Mouse (Mus musculus): ENCODE measurements around the gene Fbln1. TPM values are rescaled to one million over a fixed set of nuclear protein-coding genes. Genes with fewer than 3 reads are reported as not detected.

Gene Fbln1
- polyA plus RNA-seq, 1 experiment from 2014 or later, result 147 TPM

- Histone ChIP-seq H3K36me3 (ENCODE audit: control insufficient read depth, insufficient read depth, low read length) (peaks cover 26% of the 10 kb centered on the region), H3K9me3 (ENCODE audit: control insufficient read depth, low read length) (peaks cover 9% of the 10 kb centered on the region), H3K27me3 (ENCODE audit: control insufficient read depth, insufficient read depth, low read length) (no peaks in the 10 kb centered on the region), H3K27ac (ENCODE audit: low read depth, low read length) (no peak overlapping the region), H3K4me3 (ENCODE audit: low read depth, low read length) (no peak overlapping the region), H3K9ac (ENCODE audit: low read length) (no peak overlapping the region), H3K4me1 (replicated peaks; ENCODE audit: control insufficient read depth, insufficient read depth, low read length) (peaks cover 16% of the 10 kb centered on the region), H3K4me2 (ENCODE audit: low read depth, low read length, severe bottlenecking) (no peak overlapping the region)
- ATAC-seq (replicated peaks; ENCODE audit: low FRiP score) (no peak), DNase-seq (ENCODE audit: low spot score) (no peak)
- 90% methylated on average over 12 of the region's 12 CpGs for WGBS
Measured at GRCm38 (mm10) chr15:85210686-85211085, 4.9 kb downstream of the Fbln1 start.

DNA sequence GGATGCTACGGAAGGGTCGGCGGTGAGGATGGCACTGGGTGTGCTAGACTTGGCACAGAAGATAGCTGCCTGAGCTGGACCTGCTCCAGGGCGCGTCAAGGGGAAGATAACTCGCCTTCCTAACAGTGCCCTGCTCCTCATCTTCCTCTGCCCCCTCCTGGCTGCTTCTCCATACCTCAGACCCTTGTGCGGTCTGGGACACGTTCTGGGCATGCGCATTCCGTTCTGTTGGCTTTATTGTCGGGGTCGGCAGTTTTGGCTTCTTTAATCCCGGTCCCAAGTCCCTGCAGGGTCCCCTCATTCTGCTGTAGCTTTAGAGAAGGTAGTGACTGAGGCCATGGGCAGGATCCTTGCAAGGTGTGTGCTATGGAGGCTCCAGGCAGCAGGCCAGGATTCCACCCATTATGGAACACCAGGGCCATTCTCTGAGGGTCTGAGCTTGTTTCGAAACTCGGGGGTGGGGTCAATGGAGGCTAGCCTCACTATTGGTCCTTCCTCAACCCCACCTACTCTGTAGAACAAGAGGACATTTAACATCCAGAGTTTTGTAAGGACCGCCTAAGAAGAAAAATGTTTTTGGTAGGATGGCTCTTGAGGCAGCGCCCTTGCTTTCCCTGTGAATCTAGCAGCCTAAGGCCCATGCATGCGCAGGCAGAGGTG, 5.5 kb downstream of the Fbln1 start:
- DNase-seq (ENCODE audit: low spot score) (no peak), ATAC-seq (replicated peaks; ENCODE audit: low FRiP score) (no peak)
- Histone ChIP-seq H3K27me3 (ENCODE audit: control insufficient read depth, insufficient read depth, low read length) (no peaks in the 10 kb centered on the region), H3K9ac (ENCODE audit: low read length) (no peak overlapping the region), H3K27ac (ENCODE audit: low read depth, low read length) (no peak overlapping the region), H3K36me3 (ENCODE audit: control insufficient read depth, insufficient read depth, low read length) (peaks cover 31% of the 10 kb centered on the region), H3K4me3 (ENCODE audit: low read depth, low read length) (no peak overlapping the region), H3K4me2 (ENCODE audit: low read depth, low read length, severe bottlenecking) (no peak overlapping the region), H3K9me3 (ENCODE audit: control insufficient read depth, low read length) (peaks cover 14% of the 10 kb centered on the region), H3K4me1 (replicated peaks; ENCODE audit: control insufficient read depth, insufficient read depth, low read length) (peaks cover 16% of the 10 kb centered on the region)
- 98% methylated on average over 18 of the region's 18 CpGs for WGBS

GRCm38 (mm10) chr15:85216069-85216813, 10.5 kb downstream of the Fbln1 start:
- Histone ChIP-seq H3K9ac (ENCODE audit: low read length) (no peak overlapping the region), H3K4me2 (ENCODE audit: low read depth, low read length, severe bottlenecking) (no peak overlapping the region), H3K27ac (ENCODE audit: low read depth, low read length) (no peak overlapping the region), H3K27me3 (ENCODE audit: control insufficient read depth, insufficient read depth, low read length) (no peaks in the 10 kb centered on the region), H3K9me3 (ENCODE audit: control insufficient read depth, low read length) (peaks cover 9% of the 10 kb centered on the region), H3K36me3 (ENCODE audit: control insufficient read depth, insufficient read depth, low read length) (peaks cover 22% of the 10 kb centered on the region), H3K4me3 (ENCODE audit: low read depth, low read length) (no peak overlapping the region), H3K4me1 (replicated peaks; ENCODE audit: control insufficient read depth, insufficient read depth, low read length) (no peaks in the 10 kb centered on the region)
- no peak for ATAC-seq (replicated peaks; ENCODE audit: low FRiP score)
- no peak for DNase-seq (ENCODE audit: low spot score)
- WGBS, result 96% methylated on average over 7 of the region's 7 CpGs

GRCm38 (mm10) chr15:85218617-85219265, 13.0 kb downstream of the Fbln1 start:
- Histone ChIP-seq H3K4me2 (ENCODE audit: low read depth, low read length, severe bottlenecking) (no peak overlapping the region), H3K36me3 (ENCODE audit: control insufficient read depth, insufficient read depth, low read length) (peaks cover 13% of the 10 kb centered on the region)
- WGBS, result 85% methylated on average over 5 of the region's 5 CpGs

GRCm38 (mm10) chr15:85220371-85220770, 14.6 kb downstream of the Fbln1 start:
- Histone ChIP-seq H3K27ac (ENCODE audit: low read depth, low read length) (no peak overlapping the region), H3K27me3 (ENCODE audit: control insufficient read depth, insufficient read depth, low read length) (no peaks in the 10 kb centered on the region), H3K36me3 (ENCODE audit: control insufficient read depth, insufficient read depth, low read length) (peaks cover 13% of the 10 kb centered on the region), H3K4me2 (ENCODE audit: low read depth, low read length, severe bottlenecking) (no peak overlapping the region), H3K4me1 (replicated peaks; ENCODE audit: control insufficient read depth, insufficient read depth, low read length) (no peaks in the 10 kb centered on the region), H3K4me3 (ENCODE audit: low read depth, low read length) (no peak overlapping the region), H3K9ac (ENCODE audit: low read length) (no peak overlapping the region), H3K9me3 (ENCODE audit: control insufficient read depth, low read length) (peaks cover 6% of the 10 kb centered on the region; the same call in 1 of the 2 replicates)
- ATAC-seq (replicated peaks; ENCODE audit: low FRiP score) (no peak), DNase-seq (ENCODE audit: low spot score) (no peak)
- WGBS, result 94% methylated on average over 6 of the region's 6 CpGs

More at GRCm38 (mm10) chr15:85218617-85219265, 13.0 kb downstream of the Fbln1 start:
- DNase-seq (ENCODE audit: low spot score), result no peak
- ATAC-seq (replicated peaks; ENCODE audit: low FRiP score), result no peak
- Histone ChIP-seq H3K27me3 (ENCODE audit: control insufficient read depth, insufficient read depth, low read length) (no peaks in the 10 kb centered on the region), H3K4me1 (replicated peaks; ENCODE audit: control insufficient read depth, insufficient read depth, low read length) (no peaks in the 10 kb centered on the region), H3K27ac (ENCODE audit: low read depth, low read length) (no peak overlapping the region), H3K4me3 (ENCODE audit: low read depth, low read length) (no peak overlapping the region), H3K9me3 (ENCODE audit: control insufficient read depth, low read length) (peaks cover 9% of the 10 kb centered on the region), H3K9ac (ENCODE audit: low read length) (no peak overlapping the region)

DNA sequence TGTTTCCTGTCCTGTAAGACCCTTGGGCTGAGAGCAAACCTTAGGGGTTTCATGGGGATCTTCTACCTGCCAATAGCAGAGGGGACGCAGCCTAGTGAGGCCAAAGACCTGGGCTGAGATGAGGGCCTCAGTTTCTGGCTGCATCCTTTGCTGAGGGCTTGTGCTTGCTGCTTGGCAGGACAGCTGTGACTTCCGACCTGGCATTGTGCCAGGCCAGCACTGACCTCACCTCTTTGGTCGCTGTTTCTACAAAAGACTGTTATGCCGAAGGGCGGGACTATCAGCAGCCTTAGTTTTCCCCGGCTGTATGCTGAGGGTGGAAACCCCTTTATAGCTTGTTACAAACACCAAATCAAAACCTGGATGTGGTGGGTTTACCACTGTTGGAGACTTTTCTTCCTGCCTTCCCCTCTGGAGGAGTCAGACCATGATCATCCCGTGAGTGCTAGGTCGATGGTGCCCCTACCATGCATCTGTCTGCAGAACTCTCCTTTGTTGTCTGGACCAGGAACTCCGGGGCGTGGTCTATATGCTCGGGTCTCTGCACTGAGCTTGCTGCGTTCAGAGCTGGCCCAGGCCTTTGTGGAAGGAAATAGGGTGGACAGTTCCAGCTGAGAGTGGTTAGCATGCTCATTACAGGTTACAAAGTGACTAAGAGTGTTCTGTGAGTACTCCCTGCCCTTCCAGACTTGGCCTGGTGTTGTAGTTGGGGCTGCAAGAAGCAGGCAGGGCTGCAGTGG, 15.5 kb downstream of the Fbln1 start:
- Histone ChIP-seq H3K4me3 (ENCODE audit: low read depth, low read length) (no peak overlapping the region), H3K27me3 (ENCODE audit: control insufficient read depth, insufficient read depth, low read length) (no peaks in the 10 kb centered on the region), H3K4me1 (replicated peaks; ENCODE audit: control insufficient read depth, insufficient read depth, low read length) (no peaks in the 10 kb centered on the region), H3K9ac (ENCODE audit: low read length) (no peak overlapping the region), H3K4me2 (ENCODE audit: low read depth, low read length, severe bottlenecking) (no peak overlapping the region), H3K36me3 (ENCODE audit: control insufficient read depth, insufficient read depth, low read length) (peaks cover 8% of the 10 kb centered on the region; the same call in 1 of the 2 replicates), H3K9me3 (ENCODE audit: control insufficient read depth, low read length) (no peaks in the 10 kb centered on the region), H3K27ac (ENCODE audit: low read depth, low read length) (no peak overlapping the region)
- DNase-seq (ENCODE audit: low spot score), result no peak
- 80% methylated on average over 12 of the region's 12 CpGs for WGBS
- no peak for ATAC-seq (replicated peaks; ENCODE audit: low FRiP score)

GRCm38 (mm10) chr15:85225693-85226092, 19.9 kb downstream of the Fbln1 start:
- Histone ChIP-seq H3K4me2 (ENCODE audit: low read depth, low read length, severe bottlenecking) (no peak overlapping the region), H3K4me1 (replicated peaks; ENCODE audit: control insufficient read depth, insufficient read depth, low read length) (no peaks in the 10 kb centered on the region), H3K27ac (ENCODE audit: low read depth, low read length) (no peak overlapping the region), H3K9me3 (ENCODE audit: control insufficient read depth, low read length) (no peaks in the 10 kb centered on the region), H3K4me3 (ENCODE audit: low read depth, low read length) (no peak overlapping the region), H3K27me3 (ENCODE audit: control insufficient read depth, insufficient read depth, low read length) (no peaks in the 10 kb centered on the region), H3K36me3 (ENCODE audit: control insufficient read depth, insufficient read depth, low read length) (peaks cover 8% of the 10 kb centered on the region; the same call in 1 of the 2 replicates), H3K9ac (ENCODE audit: low read length) (no peak overlapping the region)
- ATAC-seq (replicated peaks; ENCODE audit: low FRiP score) (no peak), DNase-seq (ENCODE audit: low spot score) (no peak)
- WGBS, result 94% methylated on average over 3 of the region's 3 CpGs

- DNase-seq (ENCODE audit: low spot score) (no peak), ATAC-seq (replicated peaks; ENCODE audit: low FRiP score) (no peak)
- H3K27ac ChIP-seq (ENCODE audit: low read depth, low read length), result no peak overlapping the region
- no peaks in the 10 kb centered on the region for H3K9me3 ChIP-seq (ENCODE audit: control insufficient read depth, low read length)
- no peak overlapping the region for H3K4me2 ChIP-seq (ENCODE audit: low read depth, low read length, severe bottlenecking)
- no peaks in the 10 kb centered on the region for H3K27me3 ChIP-seq (ENCODE audit: control insufficient read depth, insufficient read depth, low read length)
- 86% methylated on average over 7 of the region's 7 CpGs for WGBS
- peaks cover 8% of the 10 kb centered on the region; the same call in 1 of the 2 replicates for H3K36me3 ChIP-seq (ENCODE audit: control insufficient read depth, insufficient read depth, low read length)
- no peak overlapping the region for H3K9ac ChIP-seq (ENCODE audit: low read length)
- no peak overlapping the region for H3K4me3 ChIP-seq (ENCODE audit: low read depth, low read length)
- H3K4me1 ChIP-seq (replicated peaks; ENCODE audit: control insufficient read depth, insufficient read depth, low read length), result no peaks in the 10 kb centered on the region
Measured at GRCm38 (mm10) chr15:85226841-85227240, 21.1 kb downstream of the Fbln1 start.
